Mouse (Mus musculus) ES-Bruce4 (cell line): Measurements from ENCODE around the gene Rnf138rt1. TPM values are rescaled to one million over a fixed set of nuclear protein-coding genes. Genes with fewer than 3 reads are reported as not detected.

Experiments
- H3K27ac ChIP-seq: 2 replicates; pipeline ENCODE4 v1.5.1; 2012; ENCODE audit warnings: low read length, inconsistent platforms; ENCODE audit not compliant: insufficient read depth
- H3K27me3 ChIP-seq: 2 replicates; pipeline ENCODE4 v1.6.1; 2012; ENCODE audit warnings: mild to moderate bottlenecking, low read length, inconsistent platforms; ENCODE audit not compliant: control insufficient read depth, poor library complexity, insufficient read depth, severe bottlenecking
- H3K36me3 ChIP-seq: 2 replicates; pipeline ENCODE4 v1.6.1; 2012; ENCODE audit warnings: inconsistent platforms, mild to moderate bottlenecking, low read length, moderate library complexity; ENCODE audit not compliant: control insufficient read depth, poor library complexity, insufficient read depth, severe bottlenecking
- H3K4me1 ChIP-seq: one replicate; pipeline ENCODE4 v1.8.1; 2011; ENCODE audit warnings: low read length; ENCODE audit not compliant: control insufficient read depth, insufficient read depth
- H3K4me3 ChIP-seq: 2 replicates; pipeline ENCODE4 v1.5.1; 2011; ENCODE audit warnings: low read depth, mild to moderate bottlenecking, low read length
- H3K9ac ChIP-seq: 2 replicates; pipeline ENCODE4 v1.6.1; 2012; ENCODE audit warnings: low read depth, mild to moderate bottlenecking, inconsistent platforms; ENCODE audit not compliant: poor library complexity, severe bottlenecking
- H3K9me3 ChIP-seq: replicated peaks from 2 replicates; pipeline ENCODE4 v1.6.1; 2012; ENCODE audit warnings: mild to moderate bottlenecking, low read length, inconsistent platforms; ENCODE audit not compliant: control insufficient read depth, poor library complexity, insufficient read depth, severe bottlenecking
- CTCF ChIP-seq: IDR thresholded peaks from one replicate; pipeline ENCODE4 v1.8.1; 2011; ENCODE audit warnings: low read depth, low read length
- EP300 ChIP-seq: IDR thresholded peaks from 2 replicates; pipeline ENCODE4 v1.6.1; 2011; ENCODE audit warnings: low read depth, low read length; ENCODE audit not compliant: insufficient read depth
- POLR2A ChIP-seq: IDR thresholded peaks from one replicate; pipeline ENCODE4 v1.8.1; 2011; ENCODE audit warnings: low read length; ENCODE audit not compliant: insufficient read depth
- polyA plus RNA-seq: library from polyadenylated mRNA; stranded (reverse); fragments of >200 nt; gene quantifications from 2 replicates; pipeline ENCODE4 v1.2.4, GENCODE M21; 2011; ENCODE audit warnings: low read depth; ENCODE audit not compliant: missing spikeins, insufficient read depth, insufficient read length

Gene Rnf138rt1
- not detected in 2 replicates for polyA plus RNA-seq

DNA sequence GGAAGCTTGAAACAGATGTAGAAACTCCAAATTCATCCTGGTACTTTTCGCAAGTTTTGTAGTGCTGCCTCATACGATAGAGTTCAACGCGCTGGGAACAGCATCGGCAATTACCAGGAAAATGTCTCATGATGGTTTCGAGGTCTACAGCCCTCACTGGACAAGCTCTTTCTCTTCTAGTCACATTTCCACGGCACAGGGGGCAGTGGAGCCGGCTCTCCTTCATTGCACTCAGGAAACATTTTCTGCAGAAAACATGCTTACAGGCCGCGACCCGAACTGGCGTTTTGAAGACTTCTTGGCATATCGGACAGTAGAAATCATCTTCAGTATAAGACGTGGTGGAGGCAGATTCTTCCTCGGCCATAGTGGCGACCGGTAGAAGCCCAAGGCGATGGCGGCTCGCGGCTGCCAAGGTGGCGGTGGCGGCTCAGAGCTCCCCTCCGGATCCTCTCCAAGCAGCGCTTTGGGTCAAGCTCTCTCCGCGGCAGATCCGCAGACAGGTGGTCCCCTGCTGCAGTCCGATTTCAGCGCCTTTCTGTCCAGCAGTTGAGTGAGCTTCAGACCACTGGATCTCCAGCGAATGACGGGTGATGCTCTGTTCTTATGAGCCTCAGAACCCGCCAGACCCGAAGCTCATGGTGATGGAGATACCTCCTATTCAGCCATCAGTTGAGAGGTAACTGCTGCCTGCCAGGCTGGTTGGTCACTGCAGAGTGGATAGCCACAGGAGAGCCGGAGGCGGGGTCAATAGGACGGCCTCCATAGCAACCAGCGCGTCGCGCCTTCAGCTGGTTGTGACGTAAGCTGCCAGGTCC is at the start of gene Rnf138rt1:
Gene Rnf138rt1 (minus strand): TSS at position 713 of the 818 bp plus-strand sequence.
- Histone ChIP-seq H3K9ac (no peak within 1 kb of the TSS), H3K4me3 (peak within 1 kb of the TSS; percentile 59), H3K36me3 (no peaks in the 10 kb centered on the region), H3K27ac (no peak within 1 kb of the TSS), H3K4me1 (no peaks in the 10 kb centered on the region), H3K9me3 (no peaks in the 10 kb centered on the region), H3K27me3 (no peaks in the 10 kb centered on the region)
- no peak for TF ChIP-seq EP300
- no peak for TF ChIP-seq POLR2A
- TF ChIP-seq CTCF, result no peak

DNA sequence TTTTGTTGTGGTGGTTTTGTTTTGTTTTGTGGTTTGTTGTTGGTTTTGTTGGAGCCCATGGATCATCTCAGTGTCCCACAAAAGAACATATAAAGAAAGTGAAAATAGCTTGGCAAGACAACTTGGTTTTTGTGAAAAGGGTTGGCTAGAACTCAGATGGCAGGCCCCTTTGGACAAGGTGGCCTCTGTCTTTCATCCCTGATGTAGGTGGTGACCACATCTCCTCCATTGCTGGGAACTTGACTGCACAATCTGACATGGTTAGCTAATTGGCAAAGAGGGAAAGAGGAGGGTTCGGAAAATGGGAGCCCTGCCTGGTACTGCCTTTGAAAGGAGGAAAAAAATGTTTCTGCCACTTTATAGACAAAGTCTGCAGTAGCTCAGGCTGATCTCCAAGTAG is 46.1 kb upstream of the Rnf138rt1 start:
- TF ChIP-seq POLR2A (no peak), CTCF (no peak), EP300 (no peak)
- Histone ChIP-seq H3K36me3 (no peaks in the 10 kb centered on the region), H3K27ac (no peak overlapping the region), H3K4me1 (no peaks in the 10 kb centered on the region), H3K9me3 (no peaks in the 10 kb centered on the region), H3K9ac (no peak overlapping the region), H3K4me3 (no peak overlapping the region), H3K27me3 (no peaks in the 10 kb centered on the region)

DNA sequence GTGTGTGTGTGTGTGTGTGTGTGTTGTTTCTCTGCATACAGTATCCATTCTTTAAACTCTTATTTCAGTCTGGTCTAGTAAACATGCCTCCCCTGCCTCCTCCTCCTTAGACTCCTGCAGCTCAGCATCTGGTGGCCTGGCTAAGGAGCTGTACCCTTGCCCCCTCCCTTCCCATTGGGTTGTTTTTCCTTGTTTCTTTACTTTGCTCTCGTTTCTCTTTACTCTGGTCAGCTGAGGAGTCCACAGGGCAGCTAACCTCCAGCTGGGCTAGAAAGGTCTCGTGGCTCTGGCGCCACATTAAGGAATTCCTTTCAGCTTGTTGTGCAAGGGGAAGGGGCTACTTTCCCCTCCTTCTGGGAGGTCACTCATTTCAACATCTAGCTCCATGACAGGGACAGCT is 5.2 kb upstream of the Rnf138rt1 start:
- no peak overlapping the region for H3K9ac ChIP-seq
- H3K36me3 ChIP-seq, result no peaks in the 10 kb centered on the region
- no peak overlapping the region for H3K4me3 ChIP-seq
- H3K4me1 ChIP-seq, result no peaks in the 10 kb centered on the region
- no peaks in the 10 kb centered on the region for H3K9me3 ChIP-seq
- H3K27ac ChIP-seq, result no peak overlapping the region
- TF ChIP-seq CTCF (no peak), POLR2A (no peak), EP300 (no peak)
- H3K27me3 ChIP-seq, result no peaks in the 10 kb centered on the region

DNA sequence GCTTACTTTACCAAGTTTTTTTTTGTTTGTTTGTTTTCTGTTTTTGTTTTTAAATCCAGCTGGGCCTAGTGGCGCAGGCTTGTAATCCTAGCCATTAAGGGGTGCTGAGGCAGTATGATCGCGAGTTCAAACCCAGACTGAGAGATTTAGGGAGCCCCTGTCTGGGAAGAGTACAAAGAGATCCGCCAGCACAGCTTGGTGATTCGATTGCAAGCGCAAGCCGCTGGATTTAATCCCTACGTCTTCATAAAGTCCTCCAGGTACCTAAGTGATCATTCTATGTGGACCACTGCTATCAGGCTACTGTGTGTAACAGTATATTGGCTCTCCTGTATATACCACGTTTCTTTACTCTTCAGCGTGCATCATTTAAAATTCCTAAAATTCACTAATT is 303 bp upstream of the Rnf138rt1 start:
- no peaks in the 10 kb centered on the region for H3K27me3 ChIP-seq

DNA sequence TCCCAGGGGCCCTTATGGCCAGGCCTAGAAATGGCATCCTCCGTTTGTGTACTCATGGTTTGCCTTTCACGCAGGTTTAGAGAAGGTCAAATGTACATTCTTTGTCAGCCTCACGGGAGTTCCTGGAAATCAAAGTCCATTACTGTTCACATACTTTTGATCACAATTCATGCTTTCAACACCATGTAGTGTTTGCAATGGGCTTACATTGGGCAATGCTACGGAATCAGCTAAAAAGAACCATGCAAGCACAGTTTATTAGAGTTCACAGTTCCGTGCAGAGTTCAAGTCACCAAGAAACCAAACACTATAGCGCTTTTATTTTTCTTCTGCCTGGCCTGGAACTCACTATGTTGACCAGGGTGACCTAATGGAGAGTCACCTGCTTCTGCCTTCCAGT is 15.1 kb downstream of the Rnf138rt1 start:
- H3K4me1 ChIP-seq, result no peaks in the 10 kb centered on the region
- no peaks in the 10 kb centered on the region for H3K27me3 ChIP-seq
- no peaks in the 10 kb centered on the region for H3K9me3 ChIP-seq
- no peaks in the 10 kb centered on the region for H3K36me3 ChIP-seq
- H3K4me3 ChIP-seq, result no peak overlapping the region
- TF ChIP-seq CTCF (no peak), EP300 (no peak), POLR2A (no peak)
- H3K27ac ChIP-seq, result no peak overlapping the region
- H3K9ac ChIP-seq, result no peak overlapping the region

More for the DNA sequence above, 303 bp upstream of the Rnf138rt1 start:
- Histone ChIP-seq H3K36me3 (no peaks in the 10 kb centered on the region), H3K4me3 (peak overlapping the region; percentile 59; the same call in 1 of the 2 replicates), H3K27ac (no peak overlapping the region), H3K4me1 (no peaks in the 10 kb centered on the region), H3K9me3 (no peaks in the 10 kb centered on the region), H3K9ac (no peak overlapping the region)
- TF ChIP-seq CTCF, result no peak
- TF ChIP-seq POLR2A, result no peak
- TF ChIP-seq EP300, result no peak

DNA sequence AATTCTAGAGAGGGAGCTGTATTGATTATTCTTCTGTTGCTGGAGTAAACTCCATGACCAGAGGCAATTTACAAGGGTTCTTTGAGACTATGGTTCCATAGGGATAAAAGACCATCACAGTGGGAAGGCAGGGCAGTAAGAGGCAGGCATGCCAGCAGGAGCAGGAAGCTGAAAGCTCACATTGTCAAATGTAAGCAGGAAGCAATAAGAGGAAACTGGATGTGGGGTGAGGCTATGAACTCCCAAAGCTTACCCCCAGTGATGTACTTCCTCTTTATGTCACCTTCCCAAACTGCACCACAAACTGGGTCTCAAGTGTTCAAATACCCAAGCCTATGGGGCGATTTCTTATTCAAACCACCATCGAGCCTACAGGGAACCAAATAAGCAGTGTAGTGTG is 17.2 kb downstream of the Rnf138rt1 start:
- Histone ChIP-seq H3K9ac (no peak overlapping the region), H3K9me3 (no peaks in the 10 kb centered on the region), H3K4me3 (no peak overlapping the region), H3K27me3 (no peaks in the 10 kb centered on the region), H3K36me3 (no peaks in the 10 kb centered on the region), H3K27ac (no peak overlapping the region), H3K4me1 (no peaks in the 10 kb centered on the region)
- no peak for TF ChIP-seq POLR2A
- no peak for TF ChIP-seq CTCF
- no peak for TF ChIP-seq EP300
